Mouse (Mus musculus): ENCODE results near the gene Anks1. TPM values are rescaled to one million over a fixed set of nuclear protein-coding genes. Genes with fewer than 3 reads are reported as not detected.

Anks1 gene
- polyA plus RNA-seq, 1 experiment from 2014 or later = 15.5 TPM

DNA sequence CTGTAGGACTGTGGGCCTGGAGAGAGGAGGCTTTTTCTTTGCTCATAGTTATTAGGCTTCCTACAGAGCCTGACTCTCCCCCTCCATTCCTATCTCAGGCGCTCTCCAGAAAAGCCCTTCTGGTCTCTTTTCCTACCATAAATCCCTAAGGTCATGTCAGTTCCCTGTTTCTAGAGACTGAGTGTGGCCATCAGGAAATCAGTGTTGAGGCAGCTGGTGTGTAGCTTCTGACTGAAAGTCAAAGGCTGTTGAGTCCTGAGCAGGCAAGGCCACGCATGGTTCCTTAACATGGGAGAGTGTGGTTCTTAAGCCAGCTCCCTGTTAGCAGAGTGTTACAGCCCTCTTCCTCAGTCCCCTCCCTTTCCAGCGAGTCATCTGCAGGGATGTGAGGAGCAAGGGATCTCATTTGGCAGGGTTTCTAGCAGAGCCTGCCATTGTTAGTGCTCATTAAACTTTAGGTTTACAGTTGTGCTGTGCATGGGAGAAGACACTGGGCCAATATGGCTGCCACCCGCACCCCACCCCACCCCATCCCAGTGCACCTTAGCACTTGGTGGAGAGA lies 28.0 kb downstream of the Anks1 start:
- Histone ChIP-seq H3K27ac (peak overlapping the region; percentile 78), H3K36me3 (no peaks in the 10 kb centered on the region), H3K27me3 (ENCODE audit: low read depth, poor library complexity, severe bottlenecking) (no peaks in the 10 kb centered on the region), H3K4me1 (peaks cover 56% of the 10 kb centered on the region), H3K9me3 (replicated peaks) (no peaks in the 10 kb centered on the region), H3K4me3 (no peak overlapping the region)
- 84% methylated on average over 4 of the region's 4 CpGs for WGBS
- no peak for DNase-seq (ENCODE audit: low spot score)

DNA sequence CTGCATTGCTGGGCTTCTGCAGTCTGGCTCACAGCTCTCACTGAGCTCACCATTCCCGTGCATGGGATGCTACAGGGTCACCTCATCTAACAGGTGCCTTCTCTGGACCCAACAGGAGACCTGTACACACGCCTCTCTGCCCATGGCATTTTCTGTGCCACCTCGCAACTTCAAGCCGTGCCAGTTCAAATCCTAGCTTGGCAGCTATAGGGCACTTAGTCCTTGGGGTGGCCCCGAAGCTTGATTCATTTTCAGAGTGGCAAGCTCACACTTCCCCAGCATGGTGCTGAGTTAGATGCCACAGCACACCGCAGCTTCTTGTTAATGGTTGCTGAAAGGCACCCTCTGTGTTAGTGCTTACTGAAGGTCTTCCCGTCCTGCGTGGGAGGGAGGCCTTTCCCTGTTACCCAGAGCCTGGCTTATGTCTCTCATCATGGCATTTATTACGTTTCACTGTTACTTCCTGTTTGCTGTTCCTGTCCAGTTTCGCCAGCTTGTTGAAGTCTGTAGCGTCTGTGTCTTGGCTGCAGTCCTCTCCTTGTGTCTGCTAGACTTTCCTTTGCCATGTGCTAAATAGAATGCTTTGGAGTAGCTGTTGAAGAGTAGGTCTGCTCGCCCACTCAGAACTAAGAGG lies 29.1 kb downstream of the Anks1 start:
- 67% methylated on average over 12 of the region's 12 CpGs for WGBS
- Histone ChIP-seq H3K4me1 (peaks cover 56% of the 10 kb centered on the region), H3K4me3 (no peak overlapping the region), H3K27me3 (ENCODE audit: low read depth, poor library complexity, severe bottlenecking) (no peaks in the 10 kb centered on the region), H3K9me3 (replicated peaks) (no peaks in the 10 kb centered on the region), H3K27ac (peak overlapping the region; percentile 78), H3K36me3 (no peaks in the 10 kb centered on the region)
- DNase-seq (ENCODE audit: low spot score) = no peak

DNA sequence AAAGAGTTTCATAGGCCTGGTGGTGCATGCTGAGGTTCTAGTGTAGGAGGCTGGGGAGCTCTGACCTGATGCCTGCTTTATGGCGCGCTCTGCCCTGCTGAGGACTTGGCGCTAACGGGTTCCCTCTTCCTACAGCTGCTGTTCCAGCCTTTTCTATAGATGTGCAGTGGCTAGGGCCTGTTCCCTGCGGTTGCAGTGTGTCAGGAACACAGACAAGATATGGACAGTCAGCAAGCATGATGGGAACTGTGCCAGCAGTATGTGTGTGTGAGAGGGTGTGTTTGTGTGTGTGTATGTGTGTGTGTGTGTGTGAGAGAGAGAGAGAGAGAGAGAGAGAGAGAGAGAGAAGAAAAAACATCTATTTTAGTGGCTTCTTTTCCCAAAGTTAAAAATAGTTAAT lies 29.9 kb downstream of the Anks1 start:
- Histone ChIP-seq H3K4me1 (peaks cover 56% of the 10 kb centered on the region), H3K27ac (peak overlapping the region; percentile 78), H3K36me3 (no peaks in the 10 kb centered on the region), H3K27me3 (ENCODE audit: low read depth, poor library complexity, severe bottlenecking) (no peaks in the 10 kb centered on the region), H3K9me3 (replicated peaks) (no peaks in the 10 kb centered on the region), H3K4me3 (no peak overlapping the region)
- WGBS = 86% methylated on average over 5 of the region's 5 CpGs
- DNase-seq (ENCODE audit: low spot score) = no peak

DNA sequence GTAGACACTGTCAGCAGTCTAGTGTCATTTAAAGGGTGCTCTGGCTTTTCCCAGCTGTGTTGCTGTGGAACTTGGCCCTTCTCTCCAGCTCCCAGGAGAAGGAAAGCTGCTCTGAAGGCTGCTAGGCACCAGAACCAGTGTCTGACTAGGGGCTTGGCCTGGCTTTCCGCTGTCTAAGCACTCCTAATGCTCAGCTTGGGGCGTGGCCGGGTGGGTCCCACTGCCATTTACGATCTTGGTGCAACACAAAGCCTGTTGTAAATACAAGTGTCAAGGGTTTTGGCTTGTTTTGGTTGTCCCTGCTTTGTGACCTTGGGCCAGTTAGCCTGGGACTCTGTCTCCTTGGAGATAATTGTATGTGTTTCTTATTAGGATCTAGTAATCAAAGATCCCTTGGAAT lies 31.2 kb downstream of the Anks1 start:
- Histone ChIP-seq H3K9me3 (replicated peaks) (no peaks in the 10 kb centered on the region), H3K36me3 (no peaks in the 10 kb centered on the region), H3K4me3 (no peak overlapping the region), H3K27ac (peak overlapping the region; percentile 78), H3K27me3 (ENCODE audit: low read depth, poor library complexity, severe bottlenecking) (no peaks in the 10 kb centered on the region), H3K4me1 (peaks cover 58% of the 10 kb centered on the region)
- WGBS = 28% methylated on average over 4 of the region's 4 CpGs
- no peak for DNase-seq (ENCODE audit: low spot score)

DNA sequence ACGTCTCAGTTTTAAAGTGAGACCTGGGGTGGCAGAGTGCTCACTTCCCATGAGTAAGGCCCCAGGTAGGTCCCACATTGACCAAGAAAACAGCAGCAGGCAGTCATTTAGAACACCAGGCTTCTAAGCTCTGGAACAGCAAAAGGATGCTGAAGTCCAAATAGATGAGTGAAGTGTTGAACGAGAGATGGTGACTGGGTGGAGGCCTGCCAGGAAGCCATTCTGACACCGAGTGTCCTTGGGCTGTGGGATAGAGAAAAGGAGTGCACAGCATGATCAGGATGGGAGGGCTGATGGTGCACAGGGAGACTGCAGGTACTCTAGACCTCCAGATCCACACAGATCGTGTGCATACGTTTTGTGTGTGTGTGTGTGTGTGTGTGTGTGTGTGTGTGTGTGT lies 32.1 kb downstream of the Anks1 start:
- Histone ChIP-seq H3K27me3 (ENCODE audit: low read depth, poor library complexity, severe bottlenecking) (no peaks in the 10 kb centered on the region), H3K4me3 (no peak overlapping the region), H3K27ac (peak overlapping the region; percentile 78; the same call in 1 of the 2 replicates), H3K36me3 (no peaks in the 10 kb centered on the region), H3K4me1 (peaks cover 66% of the 10 kb centered on the region), H3K9me3 (replicated peaks) (no peaks in the 10 kb centered on the region)
- WGBS = 73% methylated on average over 5 of the region's 5 CpGs
- no peak for DNase-seq (ENCODE audit: low spot score)

DNA sequence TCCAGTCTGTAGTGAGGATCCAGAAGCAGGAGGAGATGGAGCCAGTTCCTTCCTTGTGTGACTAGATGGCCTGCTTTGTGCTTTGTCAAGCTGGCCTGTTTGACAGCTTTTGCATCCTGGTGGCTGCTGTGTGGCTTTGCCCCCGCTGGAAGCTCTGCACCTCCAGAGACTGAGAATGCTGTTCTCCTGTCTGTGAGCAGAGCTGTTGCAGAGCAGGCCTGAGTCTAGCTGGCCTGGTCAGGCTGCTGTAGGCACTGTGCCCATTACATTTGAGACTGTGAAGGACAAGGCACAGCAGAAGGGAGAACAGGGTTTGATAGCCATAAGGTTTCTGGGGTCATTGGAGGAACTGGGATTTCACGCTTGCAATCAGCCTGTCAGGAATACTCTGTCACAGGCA lies 32.6 kb downstream of the Anks1 start:
- DNase-seq (ENCODE audit: low spot score) = no peak
- 74% methylated on average over 2 of the region's 2 CpGs for WGBS
- H3K4me3 ChIP-seq = no peak overlapping the region
- H3K9me3 ChIP-seq (replicated peaks) = no peaks in the 10 kb centered on the region
- peak overlapping the region; percentile 78; the same call in 1 of the 2 replicates for H3K27ac ChIP-seq
- H3K36me3 ChIP-seq = no peaks in the 10 kb centered on the region
- no peaks in the 10 kb centered on the region for H3K27me3 ChIP-seq (ENCODE audit: low read depth, poor library complexity, severe bottlenecking)
- peaks cover 67% of the 10 kb centered on the region for H3K4me1 ChIP-seq

DNA sequence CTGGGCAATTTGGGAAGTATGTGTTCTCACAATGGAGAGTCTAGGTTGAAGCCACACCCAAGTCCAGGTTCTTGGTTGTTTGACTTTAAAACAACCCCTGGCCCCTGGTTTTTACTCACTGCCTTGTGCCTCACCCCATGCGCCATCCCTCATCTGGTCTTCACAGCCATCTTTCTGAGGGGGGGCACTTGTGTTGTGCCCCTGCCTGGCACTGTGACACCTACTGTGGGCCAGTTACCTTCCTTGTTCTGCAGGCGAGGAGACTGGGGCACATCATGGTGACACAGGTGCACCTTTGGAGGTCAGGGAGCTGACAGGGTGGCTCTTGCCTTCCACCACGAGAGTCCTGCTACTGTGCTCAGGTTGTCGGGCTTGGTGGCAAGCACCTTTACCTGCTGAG lies 33.0 kb downstream of the Anks1 start:
- WGBS = 94% methylated on average over 4 of the region's 4 CpGs
- no peak overlapping the region for H3K4me3 ChIP-seq
- H3K27me3 ChIP-seq (ENCODE audit: low read depth, poor library complexity, severe bottlenecking) = no peaks in the 10 kb centered on the region
- no peaks in the 10 kb centered on the region for H3K9me3 ChIP-seq (replicated peaks)
- DNase-seq (ENCODE audit: low spot score) = no peak
- H3K36me3 ChIP-seq = no peaks in the 10 kb centered on the region
- peaks cover 66% of the 10 kb centered on the region for H3K4me1 ChIP-seq
- 0 out of 2 replicates have a peak overlapping the region, but pooled peaks have one; percentile 25 for H3K27ac ChIP-seq

DNA sequence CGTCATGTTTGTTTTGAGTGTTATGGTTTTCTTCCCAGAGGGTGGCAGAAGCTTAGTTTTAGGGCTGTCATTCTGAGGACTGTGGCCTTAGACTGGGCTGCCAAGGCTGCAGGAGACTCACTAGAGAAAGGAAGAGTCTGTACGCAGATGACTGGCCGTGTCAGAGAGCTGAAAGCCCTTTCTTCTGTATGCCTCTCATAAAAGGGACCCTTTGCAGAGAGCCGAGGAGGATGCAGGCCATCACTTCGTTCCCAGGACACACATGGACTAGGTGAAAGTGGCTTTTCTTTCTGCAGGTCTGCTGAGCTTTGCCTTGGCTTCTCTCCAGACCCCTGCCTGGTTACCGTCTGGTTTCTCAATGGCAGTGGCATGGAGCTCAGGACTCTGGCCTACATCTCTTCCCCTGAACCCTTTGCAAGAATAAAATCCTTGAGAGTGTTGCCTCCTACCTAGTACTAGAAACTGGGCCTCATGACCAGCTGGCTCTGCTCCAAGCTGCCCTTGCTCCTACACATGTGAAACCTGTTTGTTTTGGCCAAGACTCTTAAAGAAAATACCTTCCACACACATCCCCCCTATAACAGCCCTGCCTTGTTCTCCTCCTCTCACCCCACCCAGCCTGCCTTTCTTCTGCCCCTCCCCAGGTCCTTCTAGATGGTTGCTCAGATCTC lies 36.6 kb downstream of the Anks1 start:
- H3K9me3 ChIP-seq (replicated peaks) = no peaks in the 10 kb centered on the region
- 74% methylated on average over 6 of the region's 6 CpGs for WGBS
- no peaks in the 10 kb centered on the region for H3K27me3 ChIP-seq (ENCODE audit: low read depth, poor library complexity, severe bottlenecking)
- peak overlapping the region; percentile 68 for H3K27ac ChIP-seq
- no peak for DNase-seq (ENCODE audit: low spot score)
- H3K4me1 ChIP-seq = peaks cover 36% of the 10 kb centered on the region
- no peak overlapping the region for H3K4me3 ChIP-seq
- H3K36me3 ChIP-seq = no peaks in the 10 kb centered on the region

DNA sequence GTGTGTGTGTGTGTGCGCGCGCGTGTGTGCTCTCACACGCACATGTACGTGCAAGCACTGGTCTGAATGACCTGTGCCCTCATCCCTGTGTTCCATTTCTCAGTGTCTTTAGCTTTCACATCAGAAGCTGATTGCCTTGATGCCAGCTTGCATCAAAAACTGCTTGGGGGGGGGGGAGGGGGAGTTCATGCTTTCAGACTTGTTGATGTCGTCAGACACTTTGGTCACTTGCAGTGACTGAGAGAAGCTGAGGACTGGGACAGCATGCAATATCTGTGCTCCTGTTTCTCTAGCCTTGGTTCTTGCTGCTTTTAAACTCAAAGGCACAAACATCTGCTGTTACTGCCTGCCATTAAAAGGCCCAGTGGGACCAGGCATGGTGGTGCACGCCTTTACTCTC lies 37.3 kb downstream of the Anks1 start:
- Histone ChIP-seq H3K36me3 (no peaks in the 10 kb centered on the region), H3K4me1 (peaks cover 29% of the 10 kb centered on the region), H3K27me3 (ENCODE audit: low read depth, poor library complexity, severe bottlenecking) (no peaks in the 10 kb centered on the region), H3K27ac (peak overlapping the region; percentile 68), H3K9me3 (replicated peaks) (no peaks in the 10 kb centered on the region), H3K4me3 (no peak overlapping the region)
- WGBS = 86% methylated on average over 8 of the region's 8 CpGs
- no peak for DNase-seq (ENCODE audit: low spot score)

DNA sequence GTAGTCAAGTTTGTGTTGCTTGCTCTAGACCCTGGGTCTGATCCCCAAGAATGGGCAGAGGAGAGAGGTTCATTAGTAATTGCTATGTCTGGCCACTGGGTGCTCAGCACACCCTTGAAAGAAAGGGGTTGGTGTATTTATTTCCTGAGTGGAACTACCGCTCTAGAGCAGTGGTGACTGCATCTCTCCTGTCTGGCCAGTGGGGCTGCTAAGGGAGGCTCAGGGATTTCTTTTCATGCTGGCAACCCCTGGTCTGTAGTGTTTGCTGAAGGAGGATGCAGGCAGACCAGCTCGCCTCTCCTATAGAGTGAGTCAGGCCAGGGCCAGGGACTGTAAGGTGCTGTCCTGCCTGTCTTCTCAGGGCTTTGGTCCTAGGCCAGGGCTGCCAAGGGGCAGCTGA lies 38.0 kb downstream of the Anks1 start:
- no peaks in the 10 kb centered on the region for H3K9me3 ChIP-seq (replicated peaks)
- no peaks in the 10 kb centered on the region for H3K27me3 ChIP-seq (ENCODE audit: low read depth, poor library complexity, severe bottlenecking)
- WGBS = 83% methylated on average over 2 of the region's 2 CpGs
- H3K36me3 ChIP-seq = no peaks in the 10 kb centered on the region
- no peak for DNase-seq (ENCODE audit: low spot score)
- H3K4me1 ChIP-seq = peaks cover 24% of the 10 kb centered on the region
- H3K27ac ChIP-seq = peak overlapping the region; percentile 54; the same call in 1 of the 2 replicates
- no peak overlapping the region for H3K4me3 ChIP-seq

DNA sequence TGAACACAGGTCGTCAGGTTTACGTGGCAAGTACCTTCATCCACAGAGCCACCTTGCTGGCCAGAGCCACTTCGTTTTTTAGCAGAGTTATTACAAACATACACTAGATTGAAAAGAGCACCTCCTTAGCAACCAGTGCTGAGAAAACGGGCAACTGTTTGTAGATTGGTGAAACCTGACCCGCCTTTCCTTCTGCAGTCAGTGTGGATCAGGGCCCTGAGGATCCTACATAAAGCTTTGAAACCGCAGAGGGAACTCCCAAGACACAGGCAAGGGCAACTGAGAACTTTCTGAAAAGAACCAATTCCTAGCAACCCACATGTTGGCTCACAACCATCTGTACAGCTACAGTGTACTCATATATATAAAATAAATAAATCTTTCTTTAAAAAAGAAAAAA lies 44.0 kb downstream of the Anks1 start:
- Histone ChIP-seq H3K4me3 (no peak overlapping the region), H3K27ac (no peak overlapping the region), H3K4me1 (peaks cover 24% of the 10 kb centered on the region), H3K36me3 (no peaks in the 10 kb centered on the region), H3K9me3 (replicated peaks) (no peaks in the 10 kb centered on the region), H3K27me3 (ENCODE audit: low read depth, poor library complexity, severe bottlenecking) (no peaks in the 10 kb centered on the region)
- 66% methylated on average over 6 of the region's 6 CpGs for WGBS
- DNase-seq (ENCODE audit: low spot score) = no peak

DNA sequence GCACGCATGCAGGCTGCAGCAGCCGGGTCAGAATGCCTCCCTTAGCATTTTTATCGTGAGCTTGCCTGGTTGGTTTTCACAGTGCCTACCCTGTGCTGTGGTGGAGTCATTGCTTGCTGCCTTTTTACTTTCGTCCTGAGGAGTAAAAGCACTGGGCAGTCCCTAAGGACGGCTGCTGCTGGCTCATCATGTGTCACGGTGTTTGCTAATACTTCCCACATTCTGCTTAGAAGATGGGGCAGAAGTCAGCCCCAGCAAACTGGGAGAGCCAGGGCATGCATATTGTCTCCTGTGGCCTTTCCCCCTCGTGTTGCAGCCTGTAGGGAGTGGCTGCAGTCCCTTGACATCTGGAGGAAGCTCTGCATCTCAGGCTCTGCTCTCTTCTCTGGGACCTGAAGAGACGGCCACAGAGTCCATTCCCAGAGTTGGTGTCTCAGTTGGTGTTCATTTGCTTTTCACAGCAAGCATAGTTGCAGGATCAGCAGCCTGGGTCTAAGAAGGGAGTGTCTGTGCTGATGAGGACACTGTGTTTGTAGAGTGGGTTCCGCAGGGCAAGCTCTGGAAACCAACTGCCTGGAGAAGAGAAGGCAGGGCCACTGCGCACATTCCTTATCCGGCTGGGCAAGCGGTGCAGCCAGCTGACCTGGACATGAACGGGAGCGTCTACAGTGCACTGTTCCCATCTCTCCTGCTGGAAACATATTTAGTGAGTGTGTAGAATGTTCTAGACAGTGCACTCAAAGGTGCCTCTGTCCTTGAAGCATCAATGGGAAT lies 45.7 kb downstream of the Anks1 start:
- H3K4me1 ChIP-seq = peaks cover 26% of the 10 kb centered on the region
- WGBS = 67% methylated on average over 14 of the region's 14 CpGs
- no peaks in the 10 kb centered on the region for H3K9me3 ChIP-seq (replicated peaks)
- H3K4me3 ChIP-seq = no peak overlapping the region
- H3K36me3 ChIP-seq = no peaks in the 10 kb centered on the region
- no peaks in the 10 kb centered on the region for H3K27me3 ChIP-seq (ENCODE audit: low read depth, poor library complexity, severe bottlenecking)
- no peak for DNase-seq (ENCODE audit: low spot score)
- H3K27ac ChIP-seq = no peak overlapping the region

DNA sequence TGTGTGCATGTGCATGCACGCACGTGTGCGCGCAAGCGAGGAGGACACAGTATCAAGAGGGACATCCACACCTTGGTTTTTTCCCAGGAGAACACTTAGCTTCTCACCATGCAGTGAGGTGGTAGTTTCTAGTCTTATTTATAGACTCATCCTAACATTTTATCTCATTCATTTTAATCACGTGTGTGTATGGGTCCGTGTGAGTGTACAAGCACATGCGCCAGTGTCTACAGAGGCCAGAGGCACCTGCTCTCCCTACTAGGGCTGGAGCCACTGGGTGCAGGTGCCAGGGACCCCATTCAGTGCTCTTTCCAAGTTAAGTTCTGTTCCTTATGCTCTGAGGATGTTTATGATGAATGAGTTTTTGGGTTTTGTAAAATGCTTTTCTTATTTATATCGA lies 48.5 kb downstream of the Anks1 start:
- DNase-seq (ENCODE audit: low spot score) = no peak
- WGBS = 95% methylated on average over 9 of the region's 9 CpGs

More for the DNA sequence above, 48.5 kb downstream of the Anks1 start:
- Histone ChIP-seq H3K4me1 (peaks cover 51% of the 10 kb centered on the region), H3K27me3 (ENCODE audit: low read depth, poor library complexity, severe bottlenecking) (no peaks in the 10 kb centered on the region), H3K36me3 (no peaks in the 10 kb centered on the region), H3K9me3 (replicated peaks) (no peaks in the 10 kb centered on the region), H3K4me3 (no peak overlapping the region), H3K27ac (no peak overlapping the region)
